Mouse (Mus musculus) CH12F3 (cell line): ENCODE results near the gene Olfr1392.

Experiments
- in situ Hi-C: fragments of 300-500 bp; cut with MboI; formaldehyde crosslinking; loops from 2 replicates; pipeline ENCODE4 v1.14.3; 2020; ENCODE audit warnings: low sequenced_read_pairs

Gene Olfr1392

GRCm38 (mm10) chr11:49250422-49251379 lies 34.4 kb upstream of the Olfr1392 start:
- in situ Hi-C loops = loop anchor here (25.0 kb wide), 2 partner anchors 138 to 388 kb away; partner anchors contain the start of genes Irgm1 and Olfr1396

GRCm38 (mm10) chr11:49251380-49251761 lies 33.7 kb upstream of the Olfr1392 start:
- in situ Hi-C loops = loop anchor here (25.0 kb wide), 2 partner anchors 139 to 389 kb away; partner anchors contain the start of genes Irgm1 and Olfr1396

- in situ Hi-C loops = loop anchor here (25.0 kb wide), 2 partner anchors 140 to 390 kb away; partner anchors contain the start of genes Irgm1 and Olfr1396
Observed at GRCm38 (mm10) chr11:49252048-49252447, 33.0 kb upstream of the Olfr1392 start.

- in situ Hi-C loops = loop anchor here (25.0 kb wide), 2 partner anchors 141 to 391 kb away; partner anchors contain the start of genes Irgm1 and Olfr1396
Observed at GRCm38 (mm10) chr11:49253035-49253434, 32.0 kb upstream of the Olfr1392 start.

- in situ Hi-C loops = loop anchor here (25.0 kb wide), 2 partner anchors 147 to 397 kb away; partner anchors contain the start of genes Irgm1 and Olfr1396
Observed at GRCm38 (mm10) chr11:49259296-49259695, 25.8 kb upstream of the Olfr1392 start.

GRCm38 (mm10) chr11:49259829-49260228 lies 25.3 kb upstream of the Olfr1392 start:
- in situ Hi-C loops = loop anchor here (5.0 to 25.0 kb wide), 3 partner anchors 68 to 398 kb away; partner anchors contain the start of genes Irgm1 and Olfr1396

- in situ Hi-C loops = loop anchor here (5.0 to 25.0 kb wide), 3 partner anchors 68 to 398 kb away; partner anchors contain the start of genes Irgm1 and Olfr1396
Observed at GRCm38 (mm10) chr11:49260598-49261312, 24.3 kb upstream of the Olfr1392 start.

GRCm38 (mm10) chr11:49261313-49261855 lies 23.7 kb upstream of the Olfr1392 start:
- in situ Hi-C loops = loop anchor here (5.0 to 25.0 kb wide), 3 partner anchors 69 to 399 kb away; partner anchors contain the start of genes Irgm1 and Olfr1396

- in situ Hi-C loops = loop anchor here (5.0 to 25.0 kb wide), 3 partner anchors 70 to 400 kb away; partner anchors contain the start of genes Irgm1 and Olfr1396
Observed at GRCm38 (mm10) chr11:49262286-49262685, 22.8 kb upstream of the Olfr1392 start.

GRCm38 (mm10) chr11:49263149-49263548 lies 21.9 kb upstream of the Olfr1392 start:
- in situ Hi-C loops = loop anchor here (5.0 to 25.0 kb wide), 3 partner anchors 71 to 401 kb away; partner anchors contain the start of genes Irgm1 and Olfr1396

GRCm38 (mm10) chr11:49264081-49264480 lies 21.0 kb upstream of the Olfr1392 start:
- in situ Hi-C loops = loop anchor here (5.0 to 25.0 kb wide), 3 partner anchors 72 to 402 kb away; partner anchors contain the start of genes Irgm1 and Olfr1396

GRCm38 (mm10) chr11:49264622-49265021 lies 20.5 kb upstream of the Olfr1392 start:
- in situ Hi-C loops = loop anchor here (5.0 to 25.0 kb wide), 3 partner anchors 72 to 402 kb away; partner anchors contain the start of genes Irgm1 and Olfr1396

GRCm38 (mm10) chr11:49265101-49265500 lies 20.0 kb upstream of the Olfr1392 start:
- in situ Hi-C loops = loop anchor here (25.0 kb wide), 2 partner anchors 153 to 403 kb away; partner anchors contain the start of genes Irgm1 and Olfr1396

- in situ Hi-C loops = loop anchor here (25.0 kb wide), 2 partner anchors 154 to 404 kb away; partner anchors contain the start of genes Irgm1 and Olfr1396
Observed at GRCm38 (mm10) chr11:49266671-49267070, 18.4 kb upstream of the Olfr1392 start.

GRCm38 (mm10) chr11:49267316-49267715 lies 17.8 kb upstream of the Olfr1392 start:
- in situ Hi-C loops = loop anchor here (25.0 kb wide), 2 partner anchors 155 to 405 kb away; partner anchors contain the start of genes Irgm1 and Olfr1396

GRCm38 (mm10) chr11:49267970-49268579 lies 17.0 kb upstream of the Olfr1392 start:
- in situ Hi-C loops = loop anchor here (25.0 kb wide), 2 partner anchors 156 to 406 kb away; partner anchors contain the start of genes Irgm1 and Olfr1396

- in situ Hi-C loops = loop anchor here (25.0 kb wide), 2 partner anchors 157 to 407 kb away; partner anchors contain the start of genes Irgm1 and Olfr1396
Observed at GRCm38 (mm10) chr11:49269761-49270160, 15.3 kb upstream of the Olfr1392 start.

GRCm38 (mm10) chr11:49270368-49270767 lies 14.7 kb upstream of the Olfr1392 start:
- in situ Hi-C loops = loop anchor here (25.0 kb wide), 2 partner anchors 158 to 408 kb away; partner anchors contain the start of genes Irgm1 and Olfr1396

- in situ Hi-C loops = loop anchor here (25.0 kb wide), 2 partner anchors 159 to 409 kb away; partner anchors contain the start of genes Irgm1 and Olfr1396
Observed at GRCm38 (mm10) chr11:49271334-49271733, 13.7 kb upstream of the Olfr1392 start.
